Mouse (Mus musculus): ENCODE measurements around the gene Gm20388.

DNA sequence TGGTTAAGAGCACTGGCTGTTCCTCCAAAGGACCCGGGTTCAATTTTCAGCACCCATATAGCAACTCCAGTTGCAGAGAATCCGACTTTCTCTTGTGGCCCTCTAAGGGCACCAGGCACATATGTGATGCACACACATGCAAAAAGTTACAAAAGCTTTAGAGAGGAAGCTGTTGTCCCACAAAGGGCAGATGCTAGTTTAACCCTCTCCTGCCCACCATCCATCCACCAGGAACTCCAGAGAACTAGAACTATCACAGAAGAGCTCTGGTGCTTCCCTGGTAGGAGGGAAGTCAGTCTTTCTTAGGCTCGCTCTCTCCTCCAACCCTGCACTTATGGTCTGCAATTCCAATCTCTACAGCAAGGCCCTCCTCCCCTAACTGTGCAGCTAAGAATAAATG lies 3082.4 kb downstream of the Gm20388 start:
- no peak for TF ChIP-seq CHD2 (IDR thresholded peaks at IDR 0.05; ENCODE audit: low read depth, low read length)
- TF ChIP-seq ZNF384 (IDR thresholded peaks at IDR 0.05; ENCODE audit: low read depth, low read length): no peak
- TF ChIP-seq ZC3H11A (IDR thresholded peaks at IDR 0.05; ENCODE audit: borderline replicate concordance, low read depth, low read length): no peak
- TF ChIP-seq HCFC1 (IDR thresholded peaks at IDR 0.05; ENCODE audit: borderline replicate concordance, insufficient read depth, low read length): no peak
- no peak for TF ChIP-seq MAFK (IDR thresholded peaks at IDR 0.05; ENCODE audit: insufficient read depth, low read depth, low read length)
